Mouse (Mus musculus): ENCODE measurements around the gene Runx2. TPM values are rescaled to one million over a fixed set of nuclear protein-coding genes. Genes with fewer than 3 reads are reported as not detected.

Runx2 gene
- polyA plus RNA-seq, 1 experiment from 2014 or later = 14.0 TPM

DNA sequence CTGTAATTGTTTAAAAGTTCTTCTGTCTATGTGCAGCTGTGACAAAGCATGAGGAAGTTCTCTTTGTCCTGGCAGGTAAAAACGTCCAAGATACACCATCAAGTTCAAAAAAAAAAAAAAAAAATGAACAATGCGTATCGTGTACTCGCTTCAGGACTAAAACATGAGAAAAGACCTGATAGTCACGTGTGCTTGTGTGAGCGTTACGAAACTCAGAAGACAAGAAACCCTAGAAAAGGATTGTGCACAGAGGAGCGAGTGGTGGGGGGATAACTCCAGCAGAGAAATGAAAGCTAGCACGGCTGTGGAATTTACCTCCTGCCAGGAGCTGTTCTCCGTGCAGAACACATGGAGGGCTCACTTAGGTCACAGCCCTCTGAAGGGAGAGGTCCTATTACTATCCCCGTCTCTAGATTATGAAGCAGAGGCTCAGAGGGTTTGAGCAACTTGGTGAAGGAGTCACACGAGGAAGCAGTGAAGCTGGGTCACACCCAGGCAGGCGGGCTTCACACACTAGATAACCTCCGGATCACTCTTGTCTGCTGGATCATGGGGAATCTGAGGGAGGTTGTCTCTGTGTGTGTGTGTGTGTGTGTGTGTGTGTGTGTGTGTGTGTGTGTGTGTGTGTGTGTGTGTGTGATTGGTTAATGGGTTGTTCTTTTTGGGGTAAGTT is 269.3 kb downstream of the Runx2 start:
- no peak for ATAC-seq
- H3K27me3 ChIP-seq = no peaks in the 10 kb centered on the region
- TF ChIP-seq CTCF (IDR thresholded peaks at IDR 0.05) = no peak
- no peak for DNase-seq (ENCODE audit: low read depth, low spot score)
- POLR2A ChIA-PET = no interaction called here
- CTCF ChIA-PET = no interaction called here
- in situ Hi-C loops (cut with MboI; ENCODE audit: low pct_unique_long_range_greater_than_20kb) = no loop called here

DNA sequence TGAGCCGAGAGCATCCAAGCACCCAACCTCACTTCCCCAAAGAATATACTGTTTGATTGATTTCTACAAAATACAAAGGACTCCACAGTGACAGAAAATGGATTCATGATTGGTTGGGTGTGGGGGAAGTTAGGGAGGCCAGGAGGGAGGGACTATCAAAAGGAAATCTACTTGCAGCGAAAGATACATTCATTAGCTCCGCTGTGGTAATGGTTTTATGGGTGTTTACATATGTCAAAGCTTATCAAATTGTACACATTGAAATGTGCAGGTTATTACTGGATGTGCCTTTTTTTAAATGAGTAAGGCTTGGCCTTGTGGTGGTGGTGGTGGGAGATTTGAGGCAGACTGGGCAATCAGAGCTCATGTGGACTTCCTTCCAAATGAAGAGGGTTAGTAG is 271.9 kb downstream of the Runx2 start:
- ChIA-PET POLR2A (interaction anchor here (0.6 to 1.2 kb wide), 2 partner anchors 12 to 115 kb away, joined by 3 read pairs; no protein-coding TSS in a partner anchor), CTCF (interaction anchor here (1.8 kb wide), 1 partner anchor 12 kb away, joined by 5 read pairs; no protein-coding TSS in a partner anchor)
- DNase-seq (ENCODE audit: low read depth, low spot score) (no peak), ATAC-seq (no peak)
- no peaks in the 10 kb centered on the region for H3K27me3 ChIP-seq
- in situ Hi-C loops (cut with MboI; ENCODE audit: low pct_unique_long_range_greater_than_20kb) = no loop called here
- TF ChIP-seq CTCF (IDR thresholded peaks at IDR 0.05) = no peak

DNA sequence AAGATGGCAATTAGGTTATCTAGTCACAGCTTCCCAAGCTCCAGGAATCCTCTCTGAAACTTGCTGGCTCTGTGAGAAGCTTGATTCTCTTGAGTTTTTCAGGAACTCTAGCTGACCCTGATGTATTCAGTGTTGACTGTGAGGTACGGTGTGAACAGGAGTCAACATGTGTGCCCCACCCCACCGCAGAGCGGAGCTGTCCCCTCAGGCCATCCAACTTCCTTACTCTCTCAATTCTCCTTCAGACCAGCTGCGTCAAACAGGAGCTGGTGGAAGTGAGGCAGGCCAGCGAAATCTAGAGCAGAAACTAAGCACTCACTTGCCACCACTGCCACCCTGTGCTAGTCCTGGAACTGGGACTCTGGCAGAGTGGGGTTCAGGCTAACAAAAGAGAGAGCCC is 273.9 kb downstream of the Runx2 start:
- ChIA-PET CTCF (no interaction called here), POLR2A (no interaction called here)
- ATAC-seq = no peak
- no peak for TF ChIP-seq CTCF (IDR thresholded peaks at IDR 0.05)
- H3K27me3 ChIP-seq = no peaks in the 10 kb centered on the region
- DNase-seq (ENCODE audit: low read depth, low spot score) = no peak
- in situ Hi-C loops (cut with MboI; ENCODE audit: low pct_unique_long_range_greater_than_20kb) = no loop called here

DNA sequence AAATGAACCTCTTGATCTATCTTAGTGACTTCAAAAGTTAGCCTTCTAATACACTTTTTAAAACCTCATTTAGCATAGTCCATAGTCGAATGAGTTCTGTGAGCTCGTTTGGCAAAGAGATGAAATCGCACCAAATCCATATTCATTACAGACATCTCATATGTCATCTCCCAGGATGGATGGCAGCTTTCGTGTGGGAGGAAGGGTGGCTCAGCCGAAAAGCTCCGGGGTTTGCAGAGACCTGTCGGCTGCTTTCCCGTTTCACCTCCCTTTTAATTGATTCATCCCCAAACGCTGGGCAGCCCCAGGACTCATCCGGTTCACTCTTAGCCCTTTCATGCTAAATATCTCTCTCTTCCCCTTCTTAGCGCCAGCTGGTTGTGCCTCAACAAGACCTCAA is 275.7 kb downstream of the Runx2 start:
- H3K27me3 ChIP-seq = no peaks in the 10 kb centered on the region
- no peak for TF ChIP-seq CTCF (IDR thresholded peaks at IDR 0.05)
- in situ Hi-C loops (cut with MboI; ENCODE audit: low pct_unique_long_range_greater_than_20kb) = no loop called here
- DNase-seq (ENCODE audit: low read depth, low spot score) (no peak), ATAC-seq (no peak)
- CTCF ChIA-PET = no interaction called here
- POLR2A ChIA-PET = no interaction called here

DNA sequence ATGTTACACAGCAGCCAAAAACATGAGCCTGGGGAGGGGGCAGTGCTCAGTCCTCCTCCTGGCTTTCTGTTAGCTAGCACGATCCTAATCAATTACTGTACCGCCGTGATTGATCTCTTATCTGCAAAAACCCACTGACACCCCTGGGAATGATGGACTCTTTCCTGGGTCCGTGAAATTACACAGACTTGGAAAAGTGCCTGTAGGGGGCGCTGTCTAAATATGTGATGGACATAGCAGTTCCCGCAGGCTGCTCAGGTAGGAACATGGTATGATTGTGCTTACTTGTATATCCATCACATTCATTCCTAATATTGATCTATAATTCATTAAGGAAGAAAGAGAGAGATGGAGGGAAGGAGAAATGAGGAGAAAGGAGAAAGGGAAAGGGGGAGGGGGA is 284.6 kb downstream of the Runx2 start:
- ChIA-PET CTCF (interaction anchor here (1.3 to 1.5 kb wide), 2 partner anchors 10 to 13 kb away, joined by 3 to 5 read pairs; no protein-coding TSS in a partner anchor), POLR2A (no interaction called here)
- in situ Hi-C loops (cut with MboI; ENCODE audit: low pct_unique_long_range_greater_than_20kb) = no loop called here
- no peaks in the 10 kb centered on the region for H3K27me3 ChIP-seq
- ATAC-seq = no peak
- peak; percentile 58 for TF ChIP-seq CTCF (IDR thresholded peaks at IDR 0.05)
- no peak for DNase-seq (ENCODE audit: low read depth, low spot score)

DNA sequence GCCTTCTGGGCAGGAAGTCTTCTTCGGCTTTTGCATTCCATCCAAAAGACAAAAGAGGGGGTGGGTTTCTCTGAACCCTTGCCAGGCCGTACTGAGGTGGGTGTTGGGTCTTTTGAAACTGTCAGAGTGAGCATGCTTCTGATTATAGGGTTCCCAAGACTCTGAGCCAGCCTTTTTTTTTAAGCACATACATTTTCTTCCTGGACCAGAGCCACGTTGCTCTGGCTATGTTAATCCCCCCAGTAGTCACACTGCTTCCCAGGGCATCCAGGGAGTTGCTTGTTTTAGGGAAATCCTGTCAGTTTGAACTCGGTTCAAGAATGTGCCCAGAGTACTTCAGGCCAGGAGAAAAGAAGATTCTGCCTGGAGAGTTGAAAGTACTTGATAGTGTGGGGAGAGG is 286.0 kb downstream of the Runx2 start:
- in situ Hi-C loops (cut with MboI; ENCODE audit: low pct_unique_long_range_greater_than_20kb) = no loop called here
- DNase-seq (ENCODE audit: low read depth, low spot score) = no peak
- ChIA-PET CTCF (no interaction called here), POLR2A (no interaction called here)
- H3K27me3 ChIP-seq = no peaks in the 10 kb centered on the region
- no peak for TF ChIP-seq CTCF (IDR thresholded peaks at IDR 0.05)
- ATAC-seq = no peak

DNA sequence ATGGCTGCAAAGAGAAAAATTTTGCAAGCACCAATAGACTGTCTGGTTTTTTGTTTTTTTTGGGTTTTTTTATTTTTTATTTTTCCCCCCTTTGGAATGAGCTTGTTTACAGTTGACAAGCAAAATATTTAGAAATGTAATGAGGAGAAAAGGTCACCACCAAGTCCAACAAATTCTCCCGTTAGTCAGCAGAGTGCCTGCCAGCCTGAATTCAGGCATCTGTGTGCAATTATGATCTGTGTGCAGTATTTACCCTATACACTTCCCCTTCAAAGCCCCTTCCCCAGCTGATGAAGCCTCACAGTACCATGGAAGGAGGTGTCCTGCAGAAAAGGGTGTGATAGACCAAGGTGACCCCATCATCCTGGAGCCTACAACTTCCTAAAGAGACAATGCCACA is 290.5 kb downstream of the Runx2 start:
- POLR2A ChIA-PET = no interaction called here

DNA sequence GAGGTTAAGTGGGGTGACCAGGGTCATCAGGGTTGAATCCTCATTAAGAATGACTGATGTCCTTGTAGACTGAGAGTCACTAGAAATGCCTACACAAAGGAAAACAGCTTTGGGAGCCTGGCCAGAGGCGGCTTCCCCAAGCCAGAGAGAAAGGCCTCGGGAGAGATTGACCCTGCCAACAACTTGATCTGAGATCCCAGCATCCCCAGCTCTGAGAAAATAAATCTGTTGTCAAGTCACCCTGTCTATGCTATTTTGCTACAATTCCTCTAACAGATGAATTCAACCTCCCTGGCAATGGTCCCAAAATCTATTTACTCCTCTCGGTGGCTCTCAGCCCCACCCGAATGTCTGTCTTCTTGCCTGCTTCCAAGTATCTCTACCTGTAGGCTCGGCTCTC is 291.7 kb downstream of the Runx2 start:
- ChIA-PET CTCF (no interaction called here), POLR2A (no interaction called here)
- no peaks in the 10 kb centered on the region for H3K27me3 ChIP-seq
- in situ Hi-C loops (cut with MboI; ENCODE audit: low pct_unique_long_range_greater_than_20kb) = no loop called here
- no peak for TF ChIP-seq CTCF (IDR thresholded peaks at IDR 0.05)
- DNase-seq (ENCODE audit: low read depth, low spot score) = no peak
- ATAC-seq = no peak

More for the DNA sequence above, 290.5 kb downstream of the Runx2 start:
- TF ChIP-seq CTCF (IDR thresholded peaks at IDR 0.05) = no peak
- no peak for ATAC-seq
- H3K27me3 ChIP-seq = no peaks in the 10 kb centered on the region
- in situ Hi-C loops (cut with MboI; ENCODE audit: low pct_unique_long_range_greater_than_20kb) = no loop called here
- no peak for DNase-seq (ENCODE audit: low read depth, low spot score)
- CTCF ChIA-PET = no interaction called here

DNA sequence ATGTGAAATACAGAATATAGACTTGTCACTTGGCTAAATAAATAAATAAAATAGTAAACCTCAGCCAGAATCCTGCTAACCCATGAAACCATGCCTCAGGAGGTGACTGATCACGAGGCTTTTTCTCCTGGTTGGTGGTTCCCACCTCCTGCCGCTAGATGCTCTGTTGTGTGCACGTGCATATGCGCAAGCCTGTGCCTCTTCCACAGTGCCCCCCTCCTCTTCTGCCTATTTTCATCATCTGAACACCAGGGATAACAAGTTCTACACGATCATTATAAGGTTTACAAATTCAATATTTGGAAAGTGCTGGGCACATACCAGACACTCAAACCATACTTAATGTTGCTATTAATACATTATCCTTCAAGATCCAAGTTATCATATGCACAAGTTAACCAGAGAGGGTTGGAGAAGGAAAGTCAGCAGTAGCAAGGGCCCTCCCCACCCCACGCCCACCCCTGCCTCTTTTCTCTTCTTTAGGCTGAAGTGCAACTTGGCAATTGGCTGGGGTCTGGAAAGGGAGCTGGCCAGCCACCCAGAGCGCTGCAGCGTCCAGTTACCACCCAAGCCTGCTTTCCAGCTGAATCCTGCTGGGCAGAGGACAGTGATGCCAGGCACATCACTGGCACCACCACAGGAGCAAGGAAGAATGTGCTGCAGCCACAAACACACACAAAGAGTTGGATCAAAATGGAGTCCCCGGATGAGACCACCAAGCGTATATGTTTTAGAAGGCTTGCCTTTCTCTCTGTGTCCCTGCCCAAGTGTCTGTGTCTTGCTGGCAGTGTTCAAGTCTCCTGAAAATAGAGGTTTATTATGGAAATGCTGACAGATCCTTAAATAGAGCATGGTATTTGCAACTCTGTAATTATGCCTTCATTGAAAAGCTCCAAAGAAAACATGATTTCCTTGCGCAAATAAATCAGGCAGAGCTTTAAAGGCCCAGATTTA is 294.2 kb downstream of the Runx2 start:
- DNase-seq (ENCODE audit: low read depth, low spot score) (no peak), ATAC-seq (no peak)
- POLR2A ChIA-PET = no interaction called here
- CTCF ChIA-PET = interaction anchor here (1.5 kb wide), 1 partner anchor 10 kb away, joined by 3 read pairs; no protein-coding TSS in a partner anchor
- TF ChIP-seq CTCF (IDR thresholded peaks at IDR 0.05) = no peak
- H3K27me3 ChIP-seq = no peaks in the 10 kb centered on the region
- in situ Hi-C loops (cut with MboI; ENCODE audit: low pct_unique_long_range_greater_than_20kb) = no loop called here

DNA sequence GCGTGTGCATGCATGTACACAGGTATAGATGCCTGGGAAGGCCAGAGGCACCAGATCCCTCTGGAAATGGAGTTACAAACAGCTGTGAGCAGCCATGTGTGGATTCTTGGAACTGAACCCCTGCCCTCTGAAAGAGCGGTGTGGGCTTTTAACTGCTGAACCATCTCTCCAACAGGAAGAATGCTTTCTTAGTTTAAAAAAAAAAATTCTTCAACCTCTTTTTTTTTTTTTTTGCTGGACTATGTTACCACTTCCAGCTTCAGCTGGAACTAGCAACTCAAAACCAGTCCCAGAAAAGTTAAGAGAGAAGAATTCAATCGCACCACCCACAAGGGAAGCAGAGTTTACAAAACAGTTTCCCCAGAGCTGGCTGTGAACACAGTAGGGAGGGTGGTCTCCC is 295.2 kb downstream of the Runx2 start:
- no peaks in the 10 kb centered on the region for H3K27me3 ChIP-seq
- ChIA-PET CTCF (interaction anchor here (1.5 kb wide), 1 partner anchor 12 kb away, joined by 3 read pairs; no protein-coding TSS in a partner anchor), POLR2A (interaction anchor here (0.6 kb wide), 1 partner anchor 471 kb away, joined by 3 read pairs; no protein-coding TSS in a partner anchor)
- in situ Hi-C loops (cut with MboI; ENCODE audit: low pct_unique_long_range_greater_than_20kb) = no loop called here
- no peak for TF ChIP-seq CTCF (IDR thresholded peaks at IDR 0.05)
- no peak for DNase-seq (ENCODE audit: low read depth, low spot score)
- ATAC-seq = no peak

DNA sequence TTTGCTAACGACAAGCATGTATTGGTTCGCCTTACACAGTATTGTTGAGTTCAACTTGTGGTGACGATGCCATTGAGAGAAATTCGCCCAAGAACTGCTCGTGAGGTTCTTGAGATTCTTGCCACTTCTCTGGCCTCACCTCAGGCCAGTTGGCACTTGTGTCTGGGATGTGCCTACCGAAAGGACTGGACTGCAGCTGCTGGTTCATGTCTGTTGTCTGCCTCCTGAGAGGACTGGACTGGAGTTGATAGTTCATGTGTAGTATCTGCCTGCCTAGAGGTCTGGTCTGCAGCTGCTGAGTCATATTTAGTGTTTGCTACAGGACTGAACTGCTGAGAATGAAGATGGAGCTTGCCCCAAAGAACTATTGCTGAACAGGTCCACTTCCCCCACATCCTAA is 296.4 kb downstream of the Runx2 start:
- CTCF ChIA-PET = no interaction called here
- ATAC-seq (no peak), DNase-seq (ENCODE audit: low read depth, low spot score) (no peak)
- in situ Hi-C loops (cut with MboI; ENCODE audit: low pct_unique_long_range_greater_than_20kb) = no loop called here
- TF ChIP-seq CTCF (IDR thresholded peaks at IDR 0.05) = no peak
- POLR2A ChIA-PET = interaction anchor here (0.7 kb wide), 1 partner anchor 593 kb away, joined by 3 read pairs; no protein-coding TSS in a partner anchor
- H3K27me3 ChIP-seq = no peaks in the 10 kb centered on the region

Measured in Patski (cell line).